Mouse (Mus musculus) ZHBTc4 (cell line): ENCODE measurements around the gene Tec.

Experiments used
- DNase-seq: peaks from one replicate; pipeline ENCODE4 v3.0.0-alpha.2; 2011; ENCODE audit warnings: low read depth, low spot score

Gene Tec

GRCm38 (mm10) chr5:72891534-72891933 is 23.3 kb upstream of the Tec start:
- peak; percentile 91 for DNase-seq

- no peak for DNase-seq
These were observed 20.0 kb upstream of the Tec start for GRCm38 (mm10) chr5:72888260-72888659.

GRCm38 (mm10) chr5:72886458-72887222 is 18.4 kb upstream of the Tec start:
- DNase-seq, result no peak

- no peak for DNase-seq
These were observed 15.4 kb upstream of the Tec start for GRCm38 (mm10) chr5:72883706-72884105.

- no peak for DNase-seq
These were observed 14.1 kb upstream of the Tec start for GRCm38 (mm10) chr5:72882412-72882765.

GRCm38 (mm10) chr5:72881748-72882411 is 13.6 kb upstream of the Tec start:
- no peak for DNase-seq

GRCm38 (mm10) chr5:72879736-72880135 is 11.5 kb upstream of the Tec start:
- no peak for DNase-seq

GRCm38 (mm10) chr5:72871114-72871513 is 2.8 kb upstream of the Tec start:
- peak; percentile 38 for DNase-seq

GRCm38 (mm10) chr5:72869779-72870608 is 1.7 kb upstream of the Tec start:
- peak; percentile 61 for DNase-seq

- DNase-seq, result no peak
These were observed 1.1 kb downstream of the Tec start for GRCm38 (mm10) chr5:72867036-72867672.

GRCm38 (mm10) chr5:72866260-72866905 is 1.9 kb downstream of the Tec start:
- DNase-seq, result peak; percentile 67

- DNase-seq, result no peak
These were observed 3.6 kb downstream of the Tec start for GRCm38 (mm10) chr5:72864654-72865178.

- DNase-seq, result no peak
These were observed 5.1 kb downstream of the Tec start for GRCm38 (mm10) chr5:72863166-72863565.

- DNase-seq, result no peak
These were observed 6.4 kb downstream of the Tec start for GRCm38 (mm10) chr5:72861726-72862385.

- peak; percentile 18 for DNase-seq
These were observed 7.4 kb downstream of the Tec start for GRCm38 (mm10) chr5:72860899-72861298.

- no peak for DNase-seq
These were observed 10.0 kb downstream of the Tec start for GRCm38 (mm10) chr5:72858306-72858705.

GRCm38 (mm10) chr5:72857756-72858155 is 10.5 kb downstream of the Tec start:
- DNase-seq, result no peak

GRCm38 (mm10) chr5:72856255-72856878 is 11.9 kb downstream of the Tec start:
- DNase-seq, result no peak

GRCm38 (mm10) chr5:72855685-72856124 is 12.6 kb downstream of the Tec start:
- peak; percentile 73 for DNase-seq
